Mouse (Mus musculus): Measurements from ENCODE around the gene Mob3c. TPM values are rescaled to one million over a fixed set of nuclear protein-coding genes. Genes with fewer than 3 reads are reported as not detected.

Mob3c gene
- total RNA-seq, 2 experiments from 2014 or later = 2.3 to 4.0 TPM

GRCm38 (mm10) chr4:115820944-115821343, 6.9 kb upstream of the Mob3c start:
- DNase-seq = no peak
- intact Hi-C loops (cut with DNase I) = no loop called here
- TF ChIP-seq CTCF (IDR thresholded peaks at IDR 0.05) = no peak
- no peak overlapping the region for H3K4me3 ChIP-seq
- H3K27ac ChIP-seq = no peak overlapping the region

- DNase-seq = no peak
- TF ChIP-seq CTCF (IDR thresholded peaks at IDR 0.05) = no peak
- H3K27ac ChIP-seq = no peak overlapping the region
- intact Hi-C loops (cut with DNase I) = no loop called here
- no peak overlapping the region for H3K4me3 ChIP-seq
Observed at GRCm38 (mm10) chr4:115821431-115821830, 6.5 kb upstream of the Mob3c start.

- no peak for TF ChIP-seq CTCF (IDR thresholded peaks at IDR 0.05)
- H3K4me3 ChIP-seq = no peak overlapping the region
- no peak for DNase-seq
- H3K27ac ChIP-seq = no peak overlapping the region
- intact Hi-C loops (cut with DNase I) = no loop called here
Observed at GRCm38 (mm10) chr4:115821928-115822327, 6.0 kb upstream of the Mob3c start.

- TF ChIP-seq CTCF (IDR thresholded peaks at IDR 0.05) = no peak
- intact Hi-C loops (cut with DNase I) = no loop called here
- Histone ChIP-seq H3K4me3 (no peak overlapping the region), H3K27ac (no peak overlapping the region)
- DNase-seq = no peak
Observed at GRCm38 (mm10) chr4:115824178-115824577, 3.7 kb upstream of the Mob3c start.

- TF ChIP-seq CTCF (IDR thresholded peaks at IDR 0.05) = no peak
- intact Hi-C loops (cut with DNase I) = no loop called here
- H3K4me3 ChIP-seq = no peak overlapping the region
- no peak overlapping the region for H3K27ac ChIP-seq
- DNase-seq = no peak
Observed at GRCm38 (mm10) chr4:115825271-115825670, 2.6 kb upstream of the Mob3c start.

- no peak for TF ChIP-seq CTCF (IDR thresholded peaks at IDR 0.05)
- Histone ChIP-seq H3K4me3 (peak overlapping the region; percentile 96), H3K27ac (peak overlapping the region; percentile 98)
- intact Hi-C loops (cut with DNase I) = no loop called here
- no peak for DNase-seq
Observed at GRCm38 (mm10) chr4:115827066-115827465, 826 bp upstream of the Mob3c start.

- H3K4me3 ChIP-seq = peak overlapping the region; percentile 96
- H3K27ac ChIP-seq = peak overlapping the region; percentile 98
- intact Hi-C loops (cut with DNase I) = no loop called here
- TF ChIP-seq CTCF (IDR thresholded peaks at IDR 0.05) = no peak
- DNase-seq = peak; percentile 31
Observed at GRCm38 (mm10) chr4:115827535-115827887, 381 bp upstream of the Mob3c start.

- DNase-seq = no peak
- Histone ChIP-seq H3K4me3 (peak overlapping the region; percentile 96), H3K27ac (peak overlapping the region; percentile 98)
- TF ChIP-seq CTCF (IDR thresholded peaks at IDR 0.05) = no peak
- intact Hi-C loops (cut with DNase I) = loop anchor here (1.0 kb wide), 1 partner anchor 119 kb away; no protein-coding TSS in a partner anchor
Observed at GRCm38 (mm10) chr4:115828572-115828902, 645 bp downstream of the Mob3c start.

- no peak for DNase-seq
- Histone ChIP-seq H3K27ac (peak overlapping the region; percentile 40; the same call in 1 of the 2 replicates), H3K4me3 (no peak overlapping the region)
- no peak for TF ChIP-seq CTCF (IDR thresholded peaks at IDR 0.05)
- intact Hi-C loops (cut with DNase I) = no loop called here
Observed at GRCm38 (mm10) chr4:115830491-115830890, 2.6 kb downstream of the Mob3c start.

GRCm38 (mm10) chr4:115831221-115831620, 3.3 kb downstream of the Mob3c start:
- Histone ChIP-seq H3K4me3 (no peak overlapping the region), H3K27ac (no peak overlapping the region)
- intact Hi-C loops (cut with DNase I) = no loop called here
- no peak for TF ChIP-seq CTCF (IDR thresholded peaks at IDR 0.05)
- no peak for DNase-seq

- no peak for DNase-seq
- Histone ChIP-seq H3K27ac (no peak overlapping the region), H3K4me3 (no peak overlapping the region)
- no peak for TF ChIP-seq CTCF (IDR thresholded peaks at IDR 0.05)
- intact Hi-C loops (cut with DNase I) = no loop called here
Observed at GRCm38 (mm10) chr4:115832040-115832439, 4.1 kb downstream of the Mob3c start.

- Histone ChIP-seq H3K4me3 (no peak overlapping the region), H3K27ac (no peak overlapping the region)
- TF ChIP-seq CTCF (IDR thresholded peaks at IDR 0.05) = no peak
- intact Hi-C loops (cut with DNase I) = loop anchor here (5.0 kb wide), 1 partner anchor 98 kb away; the partner anchor contains the start of gene Efcab14
- DNase-seq = peak; percentile 36
Observed at GRCm38 (mm10) chr4:115835576-115835975, 7.7 kb downstream of the Mob3c start.

GRCm38 (mm10) chr4:115838196-115838595, 10.3 kb downstream of the Mob3c start:
- intact Hi-C loops (cut with DNase I) = loop anchor here (5.0 kb wide), 1 partner anchor 101 kb away; the partner anchor contains the start of gene Efcab14
- TF ChIP-seq CTCF (IDR thresholded peaks at IDR 0.05) = no peak
- peak overlapping the region; percentile 76; the same call in 1 of the 2 replicates for H3K4me3 ChIP-seq

More at GRCm38 (mm10) chr4:115838196-115838595, 10.3 kb downstream of the Mob3c start:
- DNase-seq = no peak
- peak overlapping the region; percentile 93; the same call in 1 of the 2 replicates for H3K27ac ChIP-seq

All from gastrocnemius, adult 2 months (tissue).